Mouse (Mus musculus) midbrain, embryonic 12.5 days (tissue): ENCODE data around the gene Gjb5. TPM values are rescaled to one million over a fixed set of nuclear protein-coding genes. Genes with fewer than 3 reads are reported as not detected.
A peak's percentile ranks its signal among the peaks of the same experiment; 100 is the strongest.

Experiments used
- ATAC-seq: fragments of 200-750 bp; cut with Nextera tagmentation; 2 replicates; pipeline ENCODE4 v1.8.0; 2017; ENCODE audit warnings: low read depth, moderate TSS enrichment, moderate library complexity; ENCODE audit not compliant: low FRiP score
- H3K27ac ChIP-seq: fragments of 300-500 bp; sonication (generic); replicated peaks from 2 replicates; pipeline ENCODE4 v1.5.1; 2016; ENCODE audit warnings: mild to moderate bottlenecking
- H3K27me3 ChIP-seq: fragments of 300-500 bp; sonication (generic); 2 replicates; pipeline ENCODE4 v1.6.1; 2016; ENCODE audit warnings: mild to moderate bottlenecking
- H3K36me3 ChIP-seq: fragments of 300-500 bp; sonication (generic); 2 replicates; pipeline ENCODE4 v1.6.1; 2016
- H3K4me1 ChIP-seq: fragments of 300-500 bp; sonication (generic); 2 replicates; pipeline ENCODE4 v1.6.1; 2016
- H3K4me2 ChIP-seq: fragments of 300-500 bp; sonication (generic); replicated peaks from 2 replicates; pipeline ENCODE4 v1.6.1; 2016; ENCODE audit warnings: mild to moderate bottlenecking, moderate library complexity
- H3K4me3 ChIP-seq: fragments of 300-500 bp; sonication (generic); 2 replicates; pipeline ENCODE4 v1.5.1; 2016; ENCODE audit warnings: mild to moderate bottlenecking
- H3K9ac ChIP-seq: fragments of 300-500 bp; sonication (generic); replicated peaks from 2 replicates; pipeline ENCODE4 v1.6.1; 2016; ENCODE audit warnings: mild to moderate bottlenecking, moderate library complexity
- H3K9me3 ChIP-seq: fragments of 300-500 bp; sonication (generic); 2 replicates; pipeline ENCODE4 v1.6.1; 2016; ENCODE audit warnings: mild to moderate bottlenecking
- WGBS: fragments of 180-500 bp; shearing (Covaris S2); methylation state at CpG from one replicate; pipeline ENCODE4 v1.1.7; 2016; 5-methylcytosine and 5-hydroxymethylcytosine counted together
- polyA plus RNA-seq: library from polyadenylated mRNA; unstranded; fragments of >200 nt; fragmentation: Nextera tagmentation; extraction: Ambion mirVana; gene quantifications from 2 replicates; pipeline ENCODE4 v1.2.1, GENCODE M21; 2016

Gene Gjb5
- polyA plus RNA-seq, 1 experiment from 2014 or later: 0.17 TPM

GRCm38 (mm10) chr4:127368379-127368973, 10.5 kb upstream of the Gjb5 start:
- H3K4me1 ChIP-seq: 0 out of 2 replicates have a peak, but pooled peaks cover 4% of the 10 kb centered on the region
- no peak overlapping the region for H3K9ac ChIP-seq
- no peak overlapping the region for H3K4me3 ChIP-seq
- no peaks in the 10 kb centered on the region for H3K36me3 ChIP-seq
- no peaks in the 10 kb centered on the region for H3K9me3 ChIP-seq
- H3K27ac ChIP-seq: no peak overlapping the region
- no peak for ATAC-seq
- H3K27me3 ChIP-seq: peaks cover 7% of the 10 kb centered on the region; the same call in 1 of the 2 replicates
- WGBS: 39% methylated on average over 13 of the region's 13 CpGs
- no peak overlapping the region for H3K4me2 ChIP-seq

GRCm38 (mm10) chr4:127365834-127366233, 7.9 kb upstream of the Gjb5 start:
- no peak overlapping the region for H3K4me2 ChIP-seq
- H3K27ac ChIP-seq: peak overlapping the region; percentile 56
- H3K9me3 ChIP-seq: no peaks in the 10 kb centered on the region
- no peak overlapping the region for H3K4me3 ChIP-seq
- ATAC-seq: peak; percentile 44; the same call in 1 of the 2 replicates
- 0 out of 2 replicates have a peak, but pooled peaks cover 4% of the 10 kb centered on the region for H3K4me1 ChIP-seq
- H3K9ac ChIP-seq: no peak overlapping the region
- 25% methylated on average over 4 of the region's 4 CpGs for WGBS
- peaks cover 7% of the 10 kb centered on the region; the same call in 1 of the 2 replicates for H3K27me3 ChIP-seq
- H3K36me3 ChIP-seq: no peaks in the 10 kb centered on the region

- Histone ChIP-seq H3K4me2 (no peak overlapping the region), H3K4me3 (no peak overlapping the region), H3K9me3 (no peaks in the 10 kb centered on the region), H3K4me1 (0 out of 2 replicates have a peak, but pooled peaks cover 4% of the 10 kb centered on the region), H3K36me3 (no peaks in the 10 kb centered on the region), H3K9ac (no peak overlapping the region), H3K27me3 (peaks cover 7% of the 10 kb centered on the region; the same call in 1 of the 2 replicates), H3K27ac (peak overlapping the region; percentile 56)
- peak; percentile 55 for ATAC-seq
- WGBS: 14% methylated on average over 5 of the region's 5 CpGs
Observed at GRCm38 (mm10) chr4:127365433-127365832, 7.5 kb upstream of the Gjb5 start.

GRCm38 (mm10) chr4:127364431-127364830, 6.5 kb upstream of the Gjb5 start:
- no peaks in the 10 kb centered on the region for H3K36me3 ChIP-seq
- WGBS: 62% methylated on average over 6 of the region's 6 CpGs
- H3K9me3 ChIP-seq: no peaks in the 10 kb centered on the region
- peaks cover 13% of the 10 kb centered on the region for H3K27me3 ChIP-seq
- no peak overlapping the region for H3K4me3 ChIP-seq
- H3K9ac ChIP-seq: no peak overlapping the region
- H3K4me1 ChIP-seq: 0 out of 2 replicates have a peak, but pooled peaks cover 4% of the 10 kb centered on the region
- H3K27ac ChIP-seq: no peak overlapping the region
- H3K4me2 ChIP-seq: no peak overlapping the region
- no peak for ATAC-seq

DNA sequence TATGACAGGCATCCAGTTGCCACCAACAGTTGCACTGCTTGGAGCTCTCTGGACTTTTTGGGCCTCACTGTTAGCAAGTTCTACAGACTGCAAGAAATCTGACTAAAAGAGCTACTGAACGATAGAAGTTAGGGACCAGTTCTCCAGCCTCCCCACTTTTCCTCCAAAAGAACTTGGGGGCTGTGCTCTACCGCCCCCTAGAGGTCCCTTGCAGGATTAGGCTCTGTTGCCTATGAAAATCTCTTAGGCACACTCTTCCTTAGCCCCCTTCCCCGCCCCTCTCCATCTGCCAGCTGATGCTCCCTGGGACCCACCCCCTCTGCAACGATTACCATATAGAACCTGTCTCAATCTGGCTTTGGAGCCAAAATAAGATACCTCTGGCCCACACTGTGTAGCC, 5.3 kb upstream of the Gjb5 start:
- 64% methylated on average over 4 of the region's 4 CpGs for WGBS
- Histone ChIP-seq H3K9me3 (no peaks in the 10 kb centered on the region), H3K9ac (no peak overlapping the region), H3K4me3 (no peak overlapping the region), H3K4me1 (0 out of 2 replicates have a peak, but pooled peaks cover 4% of the 10 kb centered on the region), H3K36me3 (no peaks in the 10 kb centered on the region), H3K27ac (no peak overlapping the region), H3K4me2 (no peak overlapping the region), H3K27me3 (peaks cover 15% of the 10 kb centered on the region)
- ATAC-seq: no peak

- H3K27ac ChIP-seq: no peak overlapping the region
- H3K27me3 ChIP-seq: peaks cover 15% of the 10 kb centered on the region
- H3K9me3 ChIP-seq: no peaks in the 10 kb centered on the region
- 0 out of 2 replicates have a peak, but pooled peaks cover 4% of the 10 kb centered on the region for H3K4me1 ChIP-seq
- H3K9ac ChIP-seq: no peak overlapping the region
- H3K4me2 ChIP-seq: no peak overlapping the region
- H3K36me3 ChIP-seq: no peaks in the 10 kb centered on the region
- no peak for ATAC-seq
- H3K4me3 ChIP-seq: no peak overlapping the region
- 77% methylated on average over 3 of the region's 3 CpGs for WGBS
Observed at GRCm38 (mm10) chr4:127362520-127362919, 4.5 kb upstream of the Gjb5 start.

GRCm38 (mm10) chr4:127354506-127355485, 3.2 kb downstream of the Gjb5 start:
- Histone ChIP-seq H3K4me3 (no peak overlapping the region), H3K36me3 (no peaks in the 10 kb centered on the region), H3K9me3 (no peaks in the 10 kb centered on the region), H3K4me2 (no peak overlapping the region), H3K27me3 (peaks cover 15% of the 10 kb centered on the region), H3K9ac (no peak overlapping the region), H3K4me1 (0 out of 2 replicates have a peak, but pooled peaks cover 8% of the 10 kb centered on the region), H3K27ac (no peak overlapping the region)
- no peak for ATAC-seq
- 82% methylated on average over 15 of the region's 15 CpGs for WGBS

DNA sequence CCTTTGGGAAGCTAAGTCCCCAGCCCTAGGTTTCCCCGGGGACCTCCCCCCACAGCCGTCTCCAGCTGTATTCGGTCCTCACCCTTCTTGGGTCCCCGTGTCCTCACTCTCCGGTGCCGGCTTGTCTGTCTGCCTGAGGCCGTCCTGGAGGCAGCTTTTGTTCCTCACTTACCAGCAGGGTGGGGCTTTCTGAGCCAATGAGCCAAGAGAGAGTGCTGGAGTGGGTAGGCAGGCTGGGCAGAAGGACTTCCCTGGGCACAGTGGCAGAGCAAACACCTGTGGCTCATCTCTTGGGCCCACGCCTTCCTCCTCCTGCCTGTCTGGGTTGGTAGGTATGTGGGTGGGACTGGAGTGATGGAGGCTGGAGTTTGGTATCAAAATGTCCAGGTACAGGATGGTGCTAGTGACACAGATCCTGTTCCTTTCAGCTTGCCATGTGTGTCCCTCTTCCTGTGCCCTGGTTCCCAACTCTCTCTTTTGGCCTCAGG, 4.0 kb downstream of the Gjb5 start, which contains the start of gene Gjb4:
Gene Gjb4 (minus strand): TSS at position 131 of the 488 bp plus-strand sequence.
- Histone ChIP-seq H3K9me3 (no peaks in the 10 kb centered on the region), H3K27me3 (peaks cover 8% of the 10 kb centered on the region), H3K27ac (no peak within 1 kb of the TSS), H3K9ac (no peak within 1 kb of the TSS), H3K36me3 (no peaks in the 10 kb centered on the region), H3K4me1 (0 out of 2 replicates have a peak, but pooled peaks cover 8% of the 10 kb centered on the region), H3K4me3 (no peak within 1 kb of the TSS), H3K4me2 (no peak within 1 kb of the TSS)
- no peak for ATAC-seq
- 46% methylated on average over 8 of the region's 8 CpGs for WGBS

DNA sequence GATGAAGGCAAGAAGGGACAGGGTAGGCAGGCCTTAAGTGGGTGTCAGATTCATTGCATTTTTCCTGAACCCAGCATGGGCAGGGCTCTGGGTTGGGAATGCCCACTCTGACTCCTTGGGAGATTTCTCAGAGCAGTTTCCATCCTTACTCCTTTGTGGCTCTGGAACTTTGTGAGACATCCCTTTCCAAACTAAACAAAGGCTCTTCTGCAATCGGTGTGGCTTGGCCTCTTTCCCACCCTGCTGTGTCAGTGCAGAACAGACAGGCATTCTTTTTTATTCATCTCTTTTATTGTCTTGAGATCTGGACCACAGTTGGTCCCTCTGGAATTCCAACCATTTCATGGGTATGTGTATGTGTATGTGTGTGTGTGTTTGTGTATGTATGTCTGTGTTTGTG, 5.4 kb downstream of the Gjb5 start:
- H3K4me1 ChIP-seq: 0 out of 2 replicates have a peak, but pooled peaks cover 8% of the 10 kb centered on the region
- H3K4me3 ChIP-seq: no peak overlapping the region
- H3K27me3 ChIP-seq: peaks cover 3% of the 10 kb centered on the region; the same call in 1 of the 2 replicates
- no peak overlapping the region for H3K27ac ChIP-seq
- no peak for ATAC-seq
- no peaks in the 10 kb centered on the region for H3K9me3 ChIP-seq
- no peaks in the 10 kb centered on the region for H3K36me3 ChIP-seq
- WGBS: 17% methylated on average over 1 of the region's 1 CpGs
- no peak overlapping the region for H3K4me2 ChIP-seq
- no peak overlapping the region for H3K9ac ChIP-seq

DNA sequence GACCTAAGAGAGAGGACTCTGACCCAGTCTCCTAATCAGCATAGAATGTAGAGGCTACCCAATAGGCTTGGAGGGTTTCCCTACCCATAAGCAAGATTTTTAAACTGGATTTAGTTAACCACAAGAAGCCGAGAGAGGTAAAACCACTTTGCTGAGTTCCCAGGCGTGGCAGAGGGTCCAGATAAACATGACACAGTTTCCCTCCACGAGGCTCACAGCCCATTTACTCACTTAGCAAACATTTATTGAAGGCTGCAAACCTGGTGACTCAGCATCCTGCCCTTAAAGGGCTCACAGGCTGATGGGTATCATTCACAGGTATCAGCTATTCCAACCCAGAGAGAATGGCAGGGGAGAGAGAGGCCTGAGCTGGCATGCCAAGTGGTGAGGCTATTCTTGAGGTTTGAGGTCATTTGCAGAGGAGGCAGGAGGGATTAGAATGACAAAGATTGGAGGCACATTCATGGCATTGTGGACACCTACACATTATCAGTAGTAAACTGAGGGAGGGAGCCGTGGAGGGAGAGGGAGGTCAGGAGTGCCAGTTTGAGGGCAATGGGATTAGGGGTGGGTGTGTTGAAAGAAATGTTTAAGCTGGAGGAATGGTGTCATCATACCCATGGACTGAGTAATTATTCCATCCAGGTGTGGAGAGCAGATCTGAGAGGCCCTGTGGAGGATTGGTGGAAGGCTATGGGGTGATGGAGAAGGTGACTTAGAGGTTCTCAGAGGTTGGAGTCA, 8.3 kb downstream of the Gjb5 start:
- 66% methylated on average over 4 of the region's 4 CpGs for WGBS
- Histone ChIP-seq H3K9me3 (no peaks in the 10 kb centered on the region), H3K4me1 (0 out of 2 replicates have a peak, but pooled peaks cover 8% of the 10 kb centered on the region), H3K27me3 (no peaks in the 10 kb centered on the region), H3K4me3 (no peak overlapping the region), H3K27ac (no peak overlapping the region), H3K36me3 (no peaks in the 10 kb centered on the region), H3K4me2 (no peak overlapping the region), H3K9ac (no peak overlapping the region)
- ATAC-seq: no peak

GRCm38 (mm10) chr4:127345000-127345399, 13.0 kb downstream of the Gjb5 start:
- Histone ChIP-seq H3K9me3 (no peaks in the 10 kb centered on the region), H3K27ac (no peak overlapping the region), H3K4me1 (no peaks in the 10 kb centered on the region), H3K9ac (no peak overlapping the region), H3K4me2 (no peak overlapping the region), H3K36me3 (no peaks in the 10 kb centered on the region), H3K27me3 (no peaks in the 10 kb centered on the region), H3K4me3 (no peak overlapping the region)
- no peak for ATAC-seq
- 87% methylated on average over 5 of the region's 5 CpGs for WGBS
